Mouse (Mus musculus) embryonic facial prominence, embryonic 11.5 days (tissue): ENCODE results near the gene Fosl2. TPM values are rescaled to one million over a fixed set of nuclear protein-coding genes. Genes with fewer than 3 reads are reported as not detected.

Experiments used
- polyA plus RNA-seq: library from polyadenylated mRNA; unstranded; fragments of >200 nt; fragmentation: Nextera tagmentation; extraction: Ambion mirVana; gene quantifications from 2 replicates; pipeline ENCODE4 v1.2.1, GENCODE M21; 2014

Fosl2 gene
- polyA plus RNA-seq, 1 experiment from 2014 or later: 1.1 TPM

Other genes starting within 250 kb of the Fosl2 start
- gene Plb1, start 96.9 kb downstream of the Fosl2 start, polyA plus RNA-seq: not detected in 2 replicates